Mouse (Mus musculus) ES-E14 (cell line): ENCODE results near the gene Il15. TPM values are rescaled to one million over a fixed set of nuclear protein-coding genes. Genes with fewer than 3 reads are reported as not detected.

Experiments used
- DNase-seq: peaks from one replicate; pipeline ENCODE4 v3.0.0-alpha.2; 2013; ENCODE audit warnings: low read depth, low spot score
- H3K27ac ChIP-seq: 2 replicates; pipeline ENCODE4 v1.5.1; 2012; ENCODE audit warnings: low read depth, mild to moderate bottlenecking, low read length, moderate library complexity, mixed read lengths; ENCODE audit not compliant: poor library complexity, insufficient read depth, severe bottlenecking
- H3K36me3 ChIP-seq: 2 replicates; pipeline ENCODE4 v1.6.1; 2012; ENCODE audit warnings: mild to moderate bottlenecking, low read length, moderate library complexity, mixed read lengths; ENCODE audit not compliant: control insufficient read depth, poor library complexity, insufficient read depth, severe bottlenecking
- H3K4me1 ChIP-seq, 2 experiments: fragments of 150-350 bp in 1 of 2; sonication (generic) in 1 of 2; 2 replicates each; pipeline ENCODE4 v1.6.1; 2012; ENCODE audit warnings: low read length in 2 of 2, mild to moderate bottlenecking in 1 of 2, mixed read lengths in 1 of 2; ENCODE audit not compliant: control insufficient read depth in 2 of 2, insufficient read depth in 2 of 2, poor library complexity in 1 of 2
- H3K4me3 ChIP-seq, 2 experiments: fragments of 150-350 bp in 1 of 2; sonication (generic) in 1 of 2; 2 replicates each; pipeline ENCODE4 v1.5.1; 2012; ENCODE audit warnings: low read length in 2 of 2, low read depth in 1 of 2, mild to moderate bottlenecking in 1 of 2, mixed read lengths in 1 of 2; ENCODE audit not compliant: insufficient read depth in 1 of 2, poor library complexity in 1 of 2, severe bottlenecking in 1 of 2
- H3K9ac ChIP-seq: 2 replicates; pipeline ENCODE4 v1.6.1; 2012; ENCODE audit warnings: low read depth, mild to moderate bottlenecking, low read length, mixed read lengths; ENCODE audit not compliant: poor library complexity, insufficient read depth, severe bottlenecking
- H3K9me3 ChIP-seq: fragments of 150-350 bp; sonication (generic); 2 replicates; pipeline ENCODE4 v1.6.1; 2012; ENCODE audit warnings: low read depth, mild to moderate bottlenecking, low read length; ENCODE audit not compliant: control insufficient read depth, insufficient read depth
- CHD2 ChIP-seq: IDR thresholded peaks from 2 replicates; pipeline ENCODE4 v1.6.1; 2014; ENCODE audit warnings: mild to moderate bottlenecking, low read depth, low read length, inconsistent platforms
- HCFC1 ChIP-seq: IDR thresholded peaks from 2 replicates; pipeline ENCODE4 v1.6.1; 2012; ENCODE audit warnings: low read length, inconsistent platforms, borderline replicate concordance; ENCODE audit not compliant: insufficient read depth
- MAFK ChIP-seq: IDR thresholded peaks from 2 replicates; pipeline ENCODE4 v1.6.1; 2014; ENCODE audit warnings: mild to moderate bottlenecking, low read depth, low read length, inconsistent platforms; ENCODE audit not compliant: insufficient read depth
- ZC3H11A ChIP-seq: IDR thresholded peaks from 2 replicates; pipeline ENCODE4 v1.6.1; 2012; ENCODE audit warnings: low read depth, mild to moderate bottlenecking, inconsistent platforms, low read length, borderline replicate concordance
- ZNF384 ChIP-seq: IDR thresholded peaks from 2 replicates; pipeline ENCODE4 v1.6.1; 2012; ENCODE audit warnings: low read depth, low read length, inconsistent platforms
- in situ Hi-C, 2 experiments: fragments of 600-800 bp; cut with MboI; formaldehyde crosslinking; loops; one replicate each; pipeline ENCODE4 v1.15.1; 2025; ENCODE audit warnings: low sequenced_read_pairs in 2 of 2, inconsistent platforms in 1 of 2; ENCODE audit not compliant: unreplicated experiment in 2 of 2
- total RNA-seq: library from RNA; depleted of rRNA; stranded (reverse); fragments of 300-350 nt; gene quantifications from 2 replicates; pipeline ENCODE4 v1.2.3, GENCODE M21; 2012

The Il15 gene
- total RNA-seq, 1 experiment, result 0.54 TPM

GRCm38 (mm10) chr8:82387614-82388013 is 15.4 kb downstream of the Il15 start:
- no peak overlapping the region for H3K27ac ChIP-seq
- no peak overlapping the region for H3K4me3 ChIP-seq
- no peaks in the 10 kb centered on the region for H3K4me1 ChIP-seq
- in situ Hi-C loops, result no loop called here
- no peak for DNase-seq
- no peak overlapping the region for H3K9ac ChIP-seq
- no peaks in the 10 kb centered on the region for H3K36me3 ChIP-seq
- no peaks in the 10 kb centered on the region for H3K9me3 ChIP-seq
- no peak for TF ChIP-seq ZNF384

DNA sequence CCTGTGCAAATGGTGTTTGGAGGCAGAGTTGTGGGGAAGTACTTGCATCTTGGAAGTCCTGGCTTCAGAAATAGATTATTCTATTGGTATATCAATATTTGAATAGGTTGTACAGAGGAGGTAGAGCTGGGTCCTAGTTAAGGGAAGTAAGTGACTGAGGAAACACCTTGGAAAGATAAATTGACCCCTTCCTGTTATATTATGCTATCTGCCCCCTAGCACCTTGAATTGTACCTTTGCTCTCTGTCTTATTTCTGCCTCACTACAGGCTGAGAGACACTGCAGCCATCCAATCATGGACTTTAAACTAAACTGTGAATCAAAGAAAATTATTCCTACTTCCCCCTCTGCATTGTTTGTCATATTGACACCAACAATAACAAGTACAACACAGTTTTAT is 17.2 kb downstream of the Il15 start:
- TF ChIP-seq ZNF384, result no peak
- no peak for TF ChIP-seq HCFC1
- no peak for TF ChIP-seq ZC3H11A
- TF ChIP-seq CHD2, result no peak
- no peak for TF ChIP-seq MAFK
- Histone ChIP-seq H3K36me3 (no peaks in the 10 kb centered on the region), H3K9ac (no peak overlapping the region), H3K4me3 (no peak overlapping the region), H3K27ac (no peak overlapping the region), H3K9me3 (no peaks in the 10 kb centered on the region), H3K4me1 (no peaks in the 10 kb centered on the region)
- no peak for DNase-seq
- in situ Hi-C loops, result no loop called here

- Histone ChIP-seq H3K4me3 (no peak overlapping the region), H3K36me3 (no peaks in the 10 kb centered on the region), H3K27ac (no peak overlapping the region), H3K9ac (no peak overlapping the region), H3K9me3 (no peaks in the 10 kb centered on the region), H3K4me1 (no peaks in the 10 kb centered on the region)
- no peak for TF ChIP-seq HCFC1
- TF ChIP-seq ZC3H11A, result no peak
- TF ChIP-seq ZNF384, result no peak
- no peak for TF ChIP-seq CHD2
- no peak for TF ChIP-seq MAFK
- in situ Hi-C loops, result no loop called here
- no peak for DNase-seq
These were observed 18.4 kb downstream of the Il15 start for GRCm38 (mm10) chr8:82384458-82385234.

GRCm38 (mm10) chr8:82383346-82383745 is 19.7 kb downstream of the Il15 start:
- no peak overlapping the region for H3K9ac ChIP-seq
- TF ChIP-seq CHD2, result no peak
- no peak for TF ChIP-seq ZC3H11A
- no peak overlapping the region for H3K27ac ChIP-seq
- no peaks in the 10 kb centered on the region for H3K4me1 ChIP-seq
- no peaks in the 10 kb centered on the region for H3K36me3 ChIP-seq
- no peak for DNase-seq
- no peaks in the 10 kb centered on the region for H3K9me3 ChIP-seq
- no peak overlapping the region for H3K4me3 ChIP-seq
- in situ Hi-C loops, result no loop called here

DNA sequence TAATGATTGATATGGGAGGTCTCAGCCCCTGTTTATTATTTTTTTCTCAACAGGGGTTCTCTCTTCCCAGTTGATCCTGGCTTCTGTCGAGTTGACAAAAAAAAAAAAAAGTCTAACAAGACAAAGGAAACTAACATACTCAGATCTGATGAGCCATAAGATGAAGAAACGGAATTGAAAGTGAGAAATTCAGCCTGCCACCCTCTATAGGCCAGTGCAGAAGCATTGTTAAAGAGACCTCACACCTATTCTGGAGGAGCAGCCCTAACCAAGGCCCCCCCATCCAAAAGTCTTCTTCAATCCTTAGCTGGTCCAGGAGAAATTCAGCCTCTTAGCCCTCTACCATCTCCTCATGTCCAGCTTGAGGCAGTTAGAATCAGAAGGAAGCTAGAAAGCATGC is 20.7 kb downstream of the Il15 start:
- DNase-seq, result no peak
- in situ Hi-C loops, result no loop called here
- Histone ChIP-seq H3K4me3 (no peak overlapping the region), H3K4me1 (no peaks in the 10 kb centered on the region), H3K36me3 (no peaks in the 10 kb centered on the region), H3K9me3 (no peaks in the 10 kb centered on the region), H3K9ac (no peak overlapping the region), H3K27ac (no peak overlapping the region)
- TF ChIP-seq ZC3H11A (no peak), ZNF384 (no peak), MAFK (no peak), CHD2 (no peak), HCFC1 (no peak)
